Mouse (Mus musculus): Measurements from ENCODE around the gene Gm7324.
"Not testable (repeated sequence)": the region's sequence is repeated elsewhere in the genome, so short reads cannot be mapped to it uniquely, and the experiment has no call there.

Gm7324 gene

DNA sequence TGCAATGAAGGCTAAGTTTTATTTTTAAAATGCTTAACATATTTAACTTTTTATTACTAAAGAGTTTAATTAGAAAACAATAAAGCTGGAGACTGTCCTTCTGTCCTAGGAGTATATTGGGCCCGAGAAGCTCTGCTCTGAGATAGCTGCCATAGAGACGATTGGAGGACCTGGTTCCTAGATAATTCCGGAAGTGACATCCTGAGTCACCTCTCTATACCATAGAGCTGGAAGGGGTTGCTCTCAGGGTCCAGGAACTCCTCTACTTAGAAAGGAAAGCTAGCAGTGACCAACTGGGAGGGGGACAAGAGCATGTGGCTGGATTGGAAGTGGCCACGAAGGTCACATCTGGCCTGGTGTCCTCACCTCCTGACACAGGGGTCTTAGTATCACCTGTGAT is at the start of gene Gm7324:
Gm7324 (plus strand) TSS at position 208 of the 400 bp plus-strand sequence.
- DNase-seq (ENCODE audit: low spot score): not testable (repeated sequence)

- DNase-seq (ENCODE audit: low spot score): not testable (repeated sequence)
Observed at GRCm38 (mm10) chr14:43677099-43677498, 20.5 kb upstream of the Gm7324 start, which contains the start of gene Gm8165. Gm8165 (minus strand) TSS chr14:43677199.

DNA sequence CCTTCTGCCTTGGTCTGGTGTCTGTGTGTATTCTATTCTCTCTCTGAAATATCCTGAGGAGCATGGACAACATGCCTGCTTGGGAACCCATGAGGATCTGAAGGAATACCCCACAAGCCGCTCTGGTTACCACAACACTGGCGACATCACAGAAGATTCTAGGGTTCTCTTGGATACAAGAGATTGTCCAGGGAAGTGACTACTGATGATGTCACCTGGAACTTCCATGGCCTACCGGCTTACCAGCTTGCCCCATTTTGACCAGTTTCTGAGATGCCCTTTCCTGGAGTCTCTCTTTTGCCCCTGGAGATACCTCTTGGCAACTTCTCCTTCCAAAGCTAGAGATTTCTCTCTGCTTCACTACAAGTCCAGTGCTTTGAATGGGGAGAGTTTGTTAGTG is 29.8 kb downstream of the Gm7324 start, which contains the start of gene Gm16506:
Gm16506 (minus strand) TSS at position 101 of the 400 bp plus-strand sequence.
- not testable (repeated sequence) for DNase-seq (ENCODE audit: low spot score)

DNA sequence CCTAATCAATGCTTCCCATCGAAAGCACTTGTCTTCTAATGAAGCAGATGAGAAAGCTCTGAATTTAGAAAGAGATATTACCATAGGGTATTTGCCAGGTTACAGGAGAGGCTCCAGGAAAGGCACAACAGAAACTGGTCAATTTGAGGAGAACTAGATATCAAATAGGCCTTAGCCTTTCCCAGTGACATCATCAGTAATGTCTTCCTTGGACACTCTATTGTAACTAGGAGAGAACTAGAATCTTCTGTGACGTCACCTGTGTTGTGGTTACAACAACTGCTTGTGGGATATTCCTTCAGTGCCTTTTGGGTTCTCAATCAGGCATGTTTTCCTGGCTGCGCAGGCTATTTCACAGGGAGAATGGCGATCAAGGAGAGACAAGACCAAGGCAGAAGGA is 49.9 kb downstream of the Gm7324 start, which contains the start of gene Gm6526:
Gm6526 (plus strand) TSS at position 301 of the 400 bp plus-strand sequence.
- not testable (repeated sequence) for DNase-seq (ENCODE audit: low spot score)

Data from left cerebral cortex, adult 11 months (tissue).